Mouse (Mus musculus) thymus, adult 2 months (tissue): Measurements from ENCODE around the gene Gm19345. TPM values are rescaled to one million over a fixed set of nuclear protein-coding genes. Genes with fewer than 3 reads are reported as not detected.

Source experiments
- DNase-seq: peaks from one replicate; pipeline ENCODE4 v3.0.0; 2021
- H3K27ac ChIP-seq: fragments of 200-500 bp; 2 replicates; pipeline ENCODE4 v1.5.1; 2012; ENCODE audit warnings: low read length, control low read depth; ENCODE audit not compliant: control insufficient read depth, insufficient read depth
- H3K27me3 ChIP-seq: fragments of 200-500 bp; 2 replicates; pipeline ENCODE4 v1.6.1; 2012; ENCODE audit warnings: mild to moderate bottlenecking, low read length, moderate library complexity, mixed read lengths; ENCODE audit not compliant: control insufficient read depth, insufficient read depth
- H3K36me3 ChIP-seq: fragments of 200-500 bp; 2 replicates; pipeline ENCODE4 v1.6.1; 2012; ENCODE audit warnings: mild to moderate bottlenecking, low read length, moderate library complexity; ENCODE audit not compliant: control insufficient read depth, insufficient read depth
- H3K4me1 ChIP-seq: fragments of 200-500 bp; replicated peaks from 2 replicates; pipeline ENCODE4 v1.6.1; 2012; ENCODE audit warnings: low read length; ENCODE audit not compliant: control insufficient read depth, insufficient read depth
- H3K4me3 ChIP-seq: fragments of 200-500 bp; 2 replicates; pipeline ENCODE4 v1.5.1; 2012; ENCODE audit warnings: mild to moderate bottlenecking, low read length, control low read depth, moderate library complexity; ENCODE audit not compliant: control insufficient read depth, insufficient read depth
- CTCF ChIP-seq: fragments of 200-500 bp; IDR thresholded peaks from 2 replicates; pipeline ENCODE4 v1.5.1; 2012; ENCODE audit warnings: mild to moderate bottlenecking, control low read depth, low read length, moderate library complexity, borderline replicate concordance; ENCODE audit not compliant: control insufficient read depth, poor library complexity, insufficient read depth; ENCODE audit errors: extremely low read depth
- POLR2A ChIP-seq: fragments of 200-500 bp; IDR thresholded peaks from 2 replicates; pipeline ENCODE4 v1.6.1; 2012; ENCODE audit warnings: mild to moderate bottlenecking, low read length, control low read depth, moderate library complexity; ENCODE audit not compliant: control insufficient read depth, poor library complexity, insufficient read depth; ENCODE audit errors: extremely low read depth
- whole genome bisulfite sequencing: fragments of 180-500 bp; shearing (Covaris S2); methylation state at CpG from one replicate; pipeline ENCODE4 v1.1.7; 2018; 5-methylcytosine and 5-hydroxymethylcytosine counted together
- polyA plus RNA-seq: library from polyadenylated mRNA; depleted of rRNA; stranded (reverse); fragments of >200 nt; gene quantifications from 2 replicates; pipeline ENCODE4 v1.2.3, GENCODE M21; 2012

Gm19345 gene
- polyA plus RNA-seq, 1 experiment, result 0.36 TPM

DNA sequence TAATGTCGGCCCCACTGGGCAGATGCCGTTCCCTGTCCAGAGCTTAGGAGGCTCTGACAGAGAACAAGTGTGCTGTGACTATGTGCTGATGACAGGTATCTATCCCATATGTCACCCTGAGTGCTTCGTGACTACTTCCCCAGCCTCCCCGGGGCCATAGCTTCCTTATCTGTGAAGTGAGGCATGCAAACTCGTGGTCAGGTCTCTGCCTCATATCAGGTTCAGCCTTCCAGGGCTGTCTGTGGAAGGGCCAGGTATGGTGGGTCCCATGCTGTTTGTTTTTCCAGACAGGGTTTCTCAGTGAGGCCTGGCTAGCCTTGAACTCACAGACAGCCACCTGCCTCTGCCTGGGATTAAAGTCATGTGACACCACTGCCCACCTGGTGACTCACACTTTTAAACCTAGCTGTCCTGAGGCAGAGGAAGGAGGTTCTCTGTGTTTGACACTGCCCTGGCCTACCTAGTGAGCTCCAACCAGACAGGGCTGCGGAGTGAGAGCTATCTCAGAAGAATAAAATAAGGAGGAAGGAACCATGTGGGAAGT is 38.2 kb upstream of the Gm19345 start:
- H3K4me1 ChIP-seq, result peaks cover 24% of the 10 kb centered on the region
- H3K27me3 ChIP-seq, result no peaks in the 10 kb centered on the region
- no peak overlapping the region for H3K4me3 ChIP-seq
- no peak for DNase-seq
- no peak overlapping the region for H3K27ac ChIP-seq
- H3K36me3 ChIP-seq, result no peaks in the 10 kb centered on the region
- TF ChIP-seq POLR2A, result no peak
- TF ChIP-seq CTCF, result no peak
- WGBS, result 65% methylated on average over 6 of the region's 6 CpGs

DNA sequence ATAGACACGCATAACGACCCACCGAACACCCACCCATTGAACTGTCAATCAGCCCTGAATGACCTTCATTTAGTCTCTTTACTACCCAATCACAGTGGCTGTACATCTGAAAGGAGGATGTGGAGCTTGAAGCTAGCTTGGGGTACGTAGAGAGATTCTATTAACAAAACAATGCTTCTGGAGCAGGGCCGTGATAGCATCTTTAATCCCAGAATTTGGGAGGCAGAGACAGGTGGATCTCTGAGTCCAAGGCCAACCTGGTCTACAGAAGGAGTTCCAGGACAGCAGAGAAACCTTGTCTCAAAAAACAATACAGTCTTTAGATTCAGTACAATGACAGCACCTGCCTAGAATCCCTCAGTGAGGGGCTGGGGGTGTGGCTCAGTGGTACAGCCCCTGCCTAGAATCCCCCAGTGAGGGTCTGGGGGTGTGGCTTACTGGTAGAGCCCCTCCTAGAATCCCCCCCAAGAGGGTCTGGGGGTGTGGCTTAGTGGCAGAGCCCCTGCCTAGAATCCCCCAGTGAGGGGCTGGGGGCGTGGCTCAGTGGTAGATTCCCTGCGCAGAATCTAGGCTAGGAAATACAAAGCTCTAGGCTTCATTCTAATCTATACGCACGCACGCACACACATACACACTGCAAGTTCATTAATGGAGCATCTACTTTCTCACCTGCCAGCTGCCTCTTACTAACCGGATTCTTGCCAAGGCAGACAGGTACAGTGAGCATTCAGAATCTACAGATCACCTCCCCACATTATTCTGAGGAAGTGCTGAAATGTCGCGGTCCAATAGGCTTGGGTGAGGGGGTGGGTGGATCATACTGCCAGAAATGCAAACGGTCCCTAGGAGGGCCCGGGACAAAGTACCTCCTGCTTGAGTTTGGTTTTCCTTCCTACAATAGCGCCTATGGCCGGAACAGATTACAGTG is 36.2 kb upstream of the Gm19345 start:
- TF ChIP-seq POLR2A (no peak), CTCF (no peak)
- Histone ChIP-seq H3K4me3 (peak overlapping the region; percentile 42), H3K27ac (peak overlapping the region; percentile 51; the same call in 1 of the 2 replicates), H3K27me3 (no peaks in the 10 kb centered on the region), H3K4me1 (peaks cover 34% of the 10 kb centered on the region), H3K36me3 (no peaks in the 10 kb centered on the region)
- 47% methylated on average over 17 of the region's 17 CpGs for WGBS
- DNase-seq, result no peak

DNA sequence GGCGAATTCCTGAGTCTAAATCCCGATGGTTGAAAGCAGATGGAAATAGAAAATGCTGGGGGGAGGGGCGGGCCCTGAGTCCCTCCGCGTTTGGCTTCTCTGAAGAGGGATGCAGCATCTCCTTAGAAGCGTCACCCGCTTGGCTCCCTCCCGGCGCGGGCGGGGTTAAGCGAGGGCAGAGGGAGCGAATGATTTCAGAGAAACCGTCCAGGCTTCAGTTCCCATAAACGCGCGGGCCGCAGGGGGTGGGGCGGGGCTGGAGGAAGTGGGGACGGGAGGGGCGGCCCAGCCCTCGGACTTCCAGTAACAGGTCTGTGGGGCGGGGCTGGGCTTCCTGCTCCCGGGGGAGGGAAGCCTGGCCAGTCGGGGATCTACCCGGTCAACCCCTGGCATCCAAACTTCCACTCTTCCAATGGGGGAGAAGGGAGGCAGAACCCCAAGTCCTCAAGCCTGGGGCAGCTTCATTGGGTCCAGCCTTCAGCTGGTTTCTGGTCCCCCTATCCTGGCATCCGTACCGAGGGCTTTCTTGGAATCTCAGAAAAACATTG is 35.5 kb upstream of the Gm19345 start:
- Histone ChIP-seq H3K27me3 (no peaks in the 10 kb centered on the region), H3K4me3 (peak overlapping the region; percentile 42), H3K4me1 (peaks cover 34% of the 10 kb centered on the region), H3K27ac (peak overlapping the region; percentile 51; the same call in 1 of the 2 replicates), H3K36me3 (no peaks in the 10 kb centered on the region)
- WGBS, result under 1% methylated on average over 28 of the region's 28 CpGs
- peak; percentile 70 for DNase-seq
- TF ChIP-seq CTCF (no peak), POLR2A (no peak)

DNA sequence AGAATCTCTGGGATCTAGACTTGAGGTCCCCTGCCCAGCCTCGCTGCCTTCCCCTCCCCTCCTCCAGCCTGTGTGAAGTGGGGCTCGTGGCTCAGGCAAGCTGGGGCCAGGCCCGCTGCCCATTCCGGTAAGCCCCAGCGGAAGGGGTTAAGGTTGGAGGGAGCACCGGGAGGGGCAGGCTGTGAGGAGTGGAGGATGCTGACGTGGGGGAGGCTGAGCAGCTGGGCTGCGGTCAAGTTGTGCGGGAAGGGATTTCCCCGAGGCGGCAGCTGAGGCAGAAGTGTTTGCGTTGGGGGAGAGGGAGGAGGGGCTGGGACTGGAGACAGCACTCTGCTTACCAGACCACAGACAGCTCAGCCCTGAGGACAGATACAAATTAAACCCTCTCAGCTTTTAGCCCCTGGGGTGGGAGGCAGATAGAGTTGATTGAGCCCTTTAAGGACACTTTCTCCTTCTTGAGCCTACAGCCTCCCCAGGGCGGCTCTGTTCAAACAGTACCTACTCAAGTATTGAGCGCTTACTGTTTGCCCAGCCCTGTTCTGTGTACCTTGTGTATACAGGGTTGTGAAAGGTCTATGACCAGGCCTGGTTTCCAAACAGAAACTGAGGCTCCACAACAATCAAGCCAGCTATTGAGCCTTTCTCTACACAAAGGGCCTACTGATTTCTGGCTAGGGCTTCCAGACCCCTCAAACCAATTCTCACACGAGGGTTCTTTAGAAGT is 34.3 kb upstream of the Gm19345 start:
- Histone ChIP-seq H3K4me1 (peaks cover 34% of the 10 kb centered on the region), H3K27me3 (peaks cover 6% of the 10 kb centered on the region; the same call in 1 of the 2 replicates), H3K4me3 (peak overlapping the region; percentile 22), H3K36me3 (no peaks in the 10 kb centered on the region), H3K27ac (peak overlapping the region; percentile 21; the same call in 1 of the 2 replicates)
- TF ChIP-seq POLR2A, result no peak
- no peak for TF ChIP-seq CTCF
- peak; percentile 85 for DNase-seq
- 9% methylated on average over 15 of the region's 15 CpGs for WGBS

DNA sequence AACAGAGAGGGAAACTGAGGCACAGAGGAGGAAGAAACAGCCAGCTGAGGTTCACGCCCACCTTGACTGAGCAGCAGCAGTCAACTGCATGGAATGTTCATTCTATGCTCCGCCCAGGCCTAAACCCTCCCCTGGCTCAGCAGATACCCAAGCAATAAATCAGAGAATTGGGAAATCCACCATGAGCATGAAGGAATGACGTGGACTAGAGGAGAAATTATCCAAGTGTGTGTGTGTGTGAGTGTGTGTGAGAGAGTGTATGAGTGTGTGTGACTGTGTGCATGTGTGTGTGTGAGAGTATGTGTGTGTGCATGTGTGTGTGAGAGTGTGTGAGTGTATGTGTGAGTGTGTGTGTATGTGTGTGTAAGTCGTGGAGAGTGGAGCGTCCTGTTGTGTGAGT is 33.4 kb upstream of the Gm19345 start:
- Histone ChIP-seq H3K27me3 (peaks cover 6% of the 10 kb centered on the region; the same call in 1 of the 2 replicates), H3K27ac (no peak overlapping the region), H3K36me3 (no peaks in the 10 kb centered on the region), H3K4me3 (no peak overlapping the region), H3K4me1 (peaks cover 38% of the 10 kb centered on the region)
- WGBS, result 88% methylated on average over 5 of the region's 5 CpGs
- DNase-seq, result no peak
- no peak for TF ChIP-seq POLR2A
- no peak for TF ChIP-seq CTCF

DNA sequence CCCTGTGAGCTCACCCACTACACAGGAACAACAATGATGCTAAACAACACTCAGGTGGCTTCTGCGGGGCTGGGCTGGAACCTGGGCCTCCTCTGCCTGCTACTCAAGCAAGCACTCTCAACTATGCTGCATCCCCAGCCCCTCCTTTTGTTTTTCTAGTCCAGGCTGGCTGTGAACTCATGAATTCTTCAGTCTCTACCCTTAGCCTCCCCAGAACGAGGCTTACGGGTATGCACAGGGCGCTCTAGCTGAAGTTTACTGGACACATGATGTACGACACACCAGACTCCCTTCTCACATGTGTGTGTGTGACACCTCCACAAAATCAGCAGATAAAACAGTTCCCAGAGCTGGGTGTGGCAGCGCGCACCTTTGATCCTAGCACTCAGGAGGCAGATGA is 32.9 kb upstream of the Gm19345 start:
- Histone ChIP-seq H3K4me1 (peaks cover 42% of the 10 kb centered on the region), H3K27ac (no peak overlapping the region), H3K4me3 (no peak overlapping the region), H3K36me3 (no peaks in the 10 kb centered on the region), H3K27me3 (peaks cover 6% of the 10 kb centered on the region; the same call in 1 of the 2 replicates)
- TF ChIP-seq POLR2A (no peak), CTCF (no peak)
- 90% methylated on average over 7 of the region's 7 CpGs for WGBS
- DNase-seq, result no peak
